Mouse (Mus musculus) ES-E14 (cell line): ENCODE data around the gene Iqch. TPM values are rescaled to one million over a fixed set of nuclear protein-coding genes. Genes with fewer than 3 reads are reported as not detected.
A peak's percentile ranks its signal among the peaks of the same experiment; 100 is the strongest.

Experiments
- DNase-seq: peaks from one replicate; pipeline ENCODE4 v3.0.0-alpha.2; 2013; ENCODE audit warnings: low read depth, low spot score
- H3K27ac ChIP-seq: 2 replicates; pipeline ENCODE4 v1.5.1; 2012; ENCODE audit warnings: low read depth, mild to moderate bottlenecking, low read length, moderate library complexity, mixed read lengths; ENCODE audit not compliant: poor library complexity, insufficient read depth, severe bottlenecking
- H3K36me3 ChIP-seq: 2 replicates; pipeline ENCODE4 v1.6.1; 2012; ENCODE audit warnings: mild to moderate bottlenecking, low read length, moderate library complexity, mixed read lengths; ENCODE audit not compliant: control insufficient read depth, poor library complexity, insufficient read depth, severe bottlenecking
- H3K4me1 ChIP-seq, 2 experiments: fragments of 150-350 bp in 1 of 2; sonication (generic) in 1 of 2; 2 replicates each; pipeline ENCODE4 v1.6.1; 2012; ENCODE audit warnings: low read length in 2 of 2, mild to moderate bottlenecking in 1 of 2, mixed read lengths in 1 of 2; ENCODE audit not compliant: control insufficient read depth in 2 of 2, insufficient read depth in 2 of 2, poor library complexity in 1 of 2
- H3K4me3 ChIP-seq, 2 experiments: fragments of 150-350 bp in 1 of 2; sonication (generic) in 1 of 2; 2 replicates each; pipeline ENCODE4 v1.5.1; 2012; ENCODE audit warnings: low read length in 2 of 2, low read depth in 1 of 2, mild to moderate bottlenecking in 1 of 2, mixed read lengths in 1 of 2; ENCODE audit not compliant: insufficient read depth in 1 of 2, poor library complexity in 1 of 2, severe bottlenecking in 1 of 2
- H3K9ac ChIP-seq: 2 replicates; pipeline ENCODE4 v1.6.1; 2012; ENCODE audit warnings: low read depth, mild to moderate bottlenecking, low read length, mixed read lengths; ENCODE audit not compliant: poor library complexity, insufficient read depth, severe bottlenecking
- H3K9me3 ChIP-seq: fragments of 150-350 bp; sonication (generic); 2 replicates; pipeline ENCODE4 v1.6.1; 2012; ENCODE audit warnings: low read depth, mild to moderate bottlenecking, low read length; ENCODE audit not compliant: control insufficient read depth, insufficient read depth
- CHD2 ChIP-seq: IDR thresholded peaks from 2 replicates; pipeline ENCODE4 v1.6.1; 2014; ENCODE audit warnings: mild to moderate bottlenecking, low read depth, low read length, inconsistent platforms
- HCFC1 ChIP-seq: IDR thresholded peaks from 2 replicates; pipeline ENCODE4 v1.6.1; 2012; ENCODE audit warnings: low read length, inconsistent platforms, borderline replicate concordance; ENCODE audit not compliant: insufficient read depth
- MAFK ChIP-seq: IDR thresholded peaks from 2 replicates; pipeline ENCODE4 v1.6.1; 2014; ENCODE audit warnings: mild to moderate bottlenecking, low read depth, low read length, inconsistent platforms; ENCODE audit not compliant: insufficient read depth
- ZC3H11A ChIP-seq: IDR thresholded peaks from 2 replicates; pipeline ENCODE4 v1.6.1; 2012; ENCODE audit warnings: low read depth, mild to moderate bottlenecking, inconsistent platforms, low read length, borderline replicate concordance
- ZNF384 ChIP-seq: IDR thresholded peaks from 2 replicates; pipeline ENCODE4 v1.6.1; 2012; ENCODE audit warnings: low read depth, low read length, inconsistent platforms
- in situ Hi-C, 2 experiments: fragments of 600-800 bp; cut with MboI; formaldehyde crosslinking; loops; one replicate each; pipeline ENCODE4 v1.15.1; 2025; ENCODE audit warnings: low sequenced_read_pairs in 2 of 2, inconsistent platforms in 1 of 2; ENCODE audit not compliant: unreplicated experiment in 2 of 2
- total RNA-seq: library from RNA; depleted of rRNA; stranded (reverse); fragments of 300-350 nt; gene quantifications from 2 replicates; pipeline ENCODE4 v1.2.3, GENCODE M21; 2012; rRNA removed

Iqch gene
- 0.05 and 0.18 TPM in 2 replicates for total RNA-seq

DNA sequence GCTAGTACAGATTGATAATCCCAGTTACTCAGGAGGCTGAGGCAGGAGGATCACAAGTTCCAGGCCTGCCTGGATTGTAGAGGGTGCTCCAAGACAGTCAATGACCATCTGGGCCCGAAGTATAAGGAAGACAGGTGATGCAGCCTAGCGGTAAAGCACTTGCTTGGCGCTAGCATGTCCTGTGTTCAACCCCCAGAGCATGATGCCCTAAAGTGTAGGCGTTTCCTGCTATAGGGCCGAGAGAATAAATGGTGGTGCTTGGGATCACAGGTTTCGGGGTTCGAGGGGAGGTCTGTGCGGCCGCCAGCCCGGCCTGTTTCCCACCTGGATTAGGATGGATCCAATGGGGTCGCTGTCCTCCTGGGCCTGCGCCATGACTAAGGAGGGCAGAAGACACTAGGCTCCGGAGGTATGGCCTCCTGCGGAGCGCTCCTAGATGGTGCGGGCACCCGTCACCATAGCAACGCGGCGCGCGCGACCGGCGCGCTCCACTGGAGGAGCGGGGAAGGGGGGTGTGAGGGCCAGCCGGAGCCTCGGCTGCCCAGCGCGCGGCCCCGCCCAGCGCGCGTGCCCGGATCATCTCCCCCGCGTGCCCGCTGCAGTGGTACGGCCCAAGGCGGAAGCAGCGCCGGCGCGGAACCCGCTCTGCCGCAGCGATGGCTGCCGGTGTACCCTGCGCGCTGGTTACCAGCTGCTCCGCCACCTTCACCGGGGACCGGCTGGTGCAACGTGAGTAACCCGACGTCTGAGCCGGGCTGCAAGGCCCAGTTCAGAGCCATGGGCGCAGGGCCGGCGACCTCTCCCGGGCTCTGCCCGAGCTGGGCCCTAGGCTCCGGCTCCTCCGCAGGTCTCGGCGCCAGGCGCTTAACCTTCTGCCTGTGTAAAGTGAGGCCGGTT, at the start of gene Iqch, which contains the start of gene Aagab:
Iqch (minus strand) TSS at position 451 of the 897 bp plus-strand sequence.
Aagab (plus strand) TSS at position 618 of the 897 bp plus-strand sequence.
- H3K9me3 ChIP-seq: no peaks in the 10 kb centered on the region
- DNase-seq: peak; percentile 89
- in situ Hi-C loops: no loop called here
- H3K27ac ChIP-seq: no peak within 1 kb of the TSS
- peak within 1 kb of the TSS; percentile 96 for H3K9ac ChIP-seq
- H3K4me3 ChIP-seq: peak within 1 kb of the TSS; percentile 84 to 98
- no peaks in the 10 kb centered on the region for H3K36me3 ChIP-seq
- TF ChIP-seq HCFC1 (peak; percentile 78), ZC3H11A (no peak), ZNF384 (no peak)
- peaks cover 0 to 4% of the 10 kb centered on the region in 2 experiments; a peak in 2 of 4 replicates for H3K4me1 ChIP-seq

DNA sequence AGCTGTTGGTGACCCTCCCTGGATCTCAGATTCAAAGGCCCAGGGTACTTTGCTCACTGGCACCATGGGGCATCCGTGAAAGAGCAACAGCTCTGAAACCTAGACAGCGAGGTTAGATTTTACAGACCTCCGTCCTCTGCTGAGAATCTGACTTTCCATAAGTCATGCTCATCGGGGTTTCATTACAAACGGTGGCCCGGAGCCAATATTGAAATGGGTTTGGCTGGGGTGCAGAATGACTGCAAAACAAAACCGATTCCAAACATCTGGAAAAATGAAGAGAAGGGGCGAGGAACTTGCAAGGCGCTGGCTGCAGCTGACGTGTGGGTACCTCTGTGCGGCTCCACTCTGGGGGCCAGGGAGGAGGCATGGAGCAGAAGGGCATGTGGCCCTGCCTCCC, 49.3 kb upstream of the Iqch start:
- in situ Hi-C loops: no loop called here
- no peak overlapping the region for H3K27ac ChIP-seq
- H3K9ac ChIP-seq: no peak overlapping the region
- peaks cover 5% of the 10 kb centered on the region; the same call in 1 of the 2 replicates for H3K36me3 ChIP-seq
- H3K9me3 ChIP-seq: no peaks in the 10 kb centered on the region
- H3K4me3 ChIP-seq: no peak overlapping the region
- H3K4me1 ChIP-seq: no peaks in the 10 kb centered on the region
- DNase-seq: no peak
- TF ChIP-seq ZC3H11A (no peak), ZNF384 (no peak), MAFK (no peak)

DNA sequence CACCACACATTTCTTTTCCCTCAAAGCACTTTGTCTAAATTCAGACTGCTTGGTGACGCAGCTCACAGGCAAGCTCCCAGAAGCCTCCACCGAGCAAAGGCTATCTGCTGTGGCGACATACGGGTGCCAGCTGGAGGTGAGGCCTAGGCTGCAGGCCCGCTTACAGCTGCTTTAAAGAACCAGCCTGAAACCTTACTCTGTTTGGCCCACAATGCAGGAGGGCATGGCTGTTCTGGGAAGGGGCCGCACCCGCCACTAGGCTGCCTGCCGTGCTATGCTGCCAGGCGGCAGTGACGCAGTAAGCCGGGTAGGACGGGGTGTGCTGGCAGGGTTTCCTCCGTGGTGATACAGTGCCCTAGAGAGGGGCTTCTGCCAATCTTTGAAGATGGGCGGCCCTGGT, 48.6 kb upstream of the Iqch start:
- H3K27ac ChIP-seq: no peak overlapping the region
- no peak for TF ChIP-seq CHD2
- TF ChIP-seq ZNF384: no peak
- TF ChIP-seq MAFK: no peak
- no peak for TF ChIP-seq HCFC1
- no peak for TF ChIP-seq ZC3H11A
- H3K9me3 ChIP-seq: no peaks in the 10 kb centered on the region
- DNase-seq: no peak
- peak overlapping the region in 1 of 2 experiments; percentile 3; a peak in 2 of 4 replicates for H3K4me3 ChIP-seq
- in situ Hi-C loops: no loop called here
- no peaks in the 10 kb centered on the region for H3K4me1 ChIP-seq
- H3K9ac ChIP-seq: no peak overlapping the region
- H3K36me3 ChIP-seq: peaks cover 5% of the 10 kb centered on the region; the same call in 1 of the 2 replicates

DNA sequence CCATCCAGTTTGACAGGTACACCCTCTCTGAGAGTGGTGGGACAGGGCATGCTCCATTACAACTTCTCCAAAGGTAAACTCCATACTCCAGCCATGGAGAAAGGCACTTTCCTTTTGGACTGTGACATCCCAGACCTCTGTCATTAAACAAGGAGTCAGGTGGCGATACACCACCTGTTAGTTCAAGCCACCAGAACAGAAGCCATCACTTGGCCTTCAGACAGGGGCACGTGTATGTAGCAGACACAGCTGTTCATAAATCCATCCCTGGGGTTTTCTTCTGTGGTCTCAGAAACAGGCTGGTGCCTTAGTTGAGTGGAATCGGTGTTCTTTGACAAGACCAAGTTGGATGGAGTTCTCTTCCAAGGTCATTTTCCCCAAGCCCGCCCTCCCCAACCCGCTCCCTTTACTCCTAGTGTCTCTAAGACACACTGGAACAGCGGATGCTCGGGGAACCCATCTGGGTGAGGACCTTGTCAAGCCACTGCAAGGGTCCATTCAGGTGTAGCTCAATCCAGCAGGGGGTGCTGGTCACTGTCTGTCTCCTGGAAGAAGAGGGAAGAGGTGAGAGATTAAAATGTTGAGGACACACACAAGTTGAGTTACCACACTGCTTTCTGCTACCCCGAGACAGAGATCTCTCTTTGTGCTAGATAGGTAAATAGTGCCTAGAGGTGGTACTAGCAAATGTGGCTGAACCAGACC, 47.7 kb upstream of the Iqch start:
- Histone ChIP-seq H3K9ac (no peak overlapping the region), H3K4me1 (peaks cover 0 to 2% of the 10 kb centered on the region in 2 experiments; a peak in 1 of 4 replicates), H3K4me3 (no peak overlapping the region), H3K36me3 (peaks cover 2% of the 10 kb centered on the region; the same call in 1 of the 2 replicates), H3K27ac (no peak overlapping the region), H3K9me3 (no peaks in the 10 kb centered on the region)
- DNase-seq: peak; percentile 15
- TF ChIP-seq CHD2: no peak
- TF ChIP-seq HCFC1: no peak
- TF ChIP-seq MAFK: no peak
- TF ChIP-seq ZNF384: no peak
- TF ChIP-seq ZC3H11A: no peak
- in situ Hi-C loops: loop anchor here in 1 of 2 experiments (25.0 kb wide), 1 partner anchor 187 kb away; no protein-coding TSS in a partner anchor
